Mouse (Mus musculus) ES-E14 (cell line): Measurements from ENCODE around the gene Tmem274. TPM values are rescaled to one million over a fixed set of nuclear protein-coding genes. Genes with fewer than 3 reads are reported as not detected.
"Not testable (repeated sequence)": the region's sequence is repeated elsewhere in the genome, so short reads cannot be mapped to it uniquely, and the experiment has no call there.

Experiments used
- DNase-seq: peaks from one replicate; pipeline ENCODE4 v3.0.0-alpha.2; 2013; ENCODE audit warnings: low read depth, low spot score
- H3K27ac ChIP-seq: 2 replicates; pipeline ENCODE4 v1.5.1; 2012; ENCODE audit warnings: low read depth, mild to moderate bottlenecking, low read length, moderate library complexity, mixed read lengths; ENCODE audit not compliant: poor library complexity, insufficient read depth, severe bottlenecking
- H3K36me3 ChIP-seq: 2 replicates; pipeline ENCODE4 v1.6.1; 2012; ENCODE audit warnings: mild to moderate bottlenecking, low read length, moderate library complexity, mixed read lengths; ENCODE audit not compliant: control insufficient read depth, poor library complexity, insufficient read depth, severe bottlenecking
- H3K4me1 ChIP-seq, 2 experiments: fragments of 150-350 bp in 1 of 2; sonication (generic) in 1 of 2; 2 replicates each; pipeline ENCODE4 v1.6.1; 2012; ENCODE audit warnings: low read length in 2 of 2, mild to moderate bottlenecking in 1 of 2, mixed read lengths in 1 of 2; ENCODE audit not compliant: control insufficient read depth in 2 of 2, insufficient read depth in 2 of 2, poor library complexity in 1 of 2
- H3K4me3 ChIP-seq, 2 experiments: fragments of 150-350 bp in 1 of 2; sonication (generic) in 1 of 2; 2 replicates each; pipeline ENCODE4 v1.5.1; 2012; ENCODE audit warnings: low read length in 2 of 2, low read depth in 1 of 2, mild to moderate bottlenecking in 1 of 2, mixed read lengths in 1 of 2; ENCODE audit not compliant: insufficient read depth in 1 of 2, poor library complexity in 1 of 2, severe bottlenecking in 1 of 2
- H3K9ac ChIP-seq: 2 replicates; pipeline ENCODE4 v1.6.1; 2012; ENCODE audit warnings: low read depth, mild to moderate bottlenecking, low read length, mixed read lengths; ENCODE audit not compliant: poor library complexity, insufficient read depth, severe bottlenecking
- H3K9me3 ChIP-seq: fragments of 150-350 bp; sonication (generic); 2 replicates; pipeline ENCODE4 v1.6.1; 2012; ENCODE audit warnings: low read depth, mild to moderate bottlenecking, low read length; ENCODE audit not compliant: control insufficient read depth, insufficient read depth
- CHD2 ChIP-seq: IDR thresholded peaks from 2 replicates; pipeline ENCODE4 v1.6.1; 2014; ENCODE audit warnings: mild to moderate bottlenecking, low read depth, low read length, inconsistent platforms
- HCFC1 ChIP-seq: IDR thresholded peaks from 2 replicates; pipeline ENCODE4 v1.6.1; 2012; ENCODE audit warnings: low read length, inconsistent platforms, borderline replicate concordance; ENCODE audit not compliant: insufficient read depth
- MAFK ChIP-seq: IDR thresholded peaks from 2 replicates; pipeline ENCODE4 v1.6.1; 2014; ENCODE audit warnings: mild to moderate bottlenecking, low read depth, low read length, inconsistent platforms; ENCODE audit not compliant: insufficient read depth
- ZC3H11A ChIP-seq: IDR thresholded peaks from 2 replicates; pipeline ENCODE4 v1.6.1; 2012; ENCODE audit warnings: low read depth, mild to moderate bottlenecking, inconsistent platforms, low read length, borderline replicate concordance
- ZNF384 ChIP-seq: IDR thresholded peaks from 2 replicates; pipeline ENCODE4 v1.6.1; 2012; ENCODE audit warnings: low read depth, low read length, inconsistent platforms
- in situ Hi-C, 2 experiments: fragments of 600-800 bp; cut with MboI; formaldehyde crosslinking; loops; one replicate each; pipeline ENCODE4 v1.15.1; 2025; ENCODE audit warnings: low sequenced_read_pairs in 2 of 2, inconsistent platforms in 1 of 2; ENCODE audit not compliant: unreplicated experiment in 2 of 2
- total RNA-seq: library from RNA; depleted of rRNA; stranded (reverse); fragments of 300-350 nt; gene quantifications from 2 replicates; pipeline ENCODE4 v1.2.3, GENCODE M21; 2012

The Tmem274 gene
- total RNA-seq, 1 experiment, result not detected

DNA sequence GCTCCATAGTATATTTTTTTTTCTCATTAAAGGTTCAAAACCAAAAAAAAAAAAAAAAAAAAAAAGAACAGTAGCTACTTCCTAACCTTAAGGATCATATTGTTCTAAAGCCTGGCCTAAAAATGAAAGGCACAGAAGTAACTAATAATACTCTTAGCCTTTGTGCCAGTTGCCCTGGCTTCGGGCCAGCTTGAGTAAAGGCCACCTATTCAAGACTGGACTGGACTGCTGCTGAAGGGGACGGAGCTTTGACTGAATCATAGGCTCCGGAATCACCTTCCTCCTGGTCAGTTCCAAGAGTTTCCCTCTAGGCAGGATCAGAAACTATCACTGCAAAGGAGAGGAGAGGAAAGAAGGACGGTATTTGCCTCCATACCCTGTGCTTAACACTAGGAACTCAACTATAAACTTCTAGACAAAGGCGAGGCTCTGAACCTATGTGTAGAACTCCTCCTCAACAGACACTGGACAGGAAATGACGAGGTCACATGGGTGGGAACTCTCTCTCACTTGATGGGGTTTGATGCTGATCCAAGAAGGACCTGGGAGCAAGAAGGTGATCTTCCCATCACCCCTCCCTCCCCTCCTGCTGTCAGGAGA is 19.2 kb upstream of the Tmem274 start:
- Histone ChIP-seq H3K9ac (no peak overlapping the region), H3K4me3 (no peak overlapping the region), H3K4me1 (peaks cover 0 to 6% of the 10 kb centered on the region in 2 experiments; a peak in 2 of 4 replicates), H3K36me3 (no peaks in the 10 kb centered on the region), H3K27ac (no peak overlapping the region), H3K9me3 (no peaks in the 10 kb centered on the region)
- no peak for DNase-seq
- no peak for TF ChIP-seq ZC3H11A
- in situ Hi-C loops, result no loop called here

DNA sequence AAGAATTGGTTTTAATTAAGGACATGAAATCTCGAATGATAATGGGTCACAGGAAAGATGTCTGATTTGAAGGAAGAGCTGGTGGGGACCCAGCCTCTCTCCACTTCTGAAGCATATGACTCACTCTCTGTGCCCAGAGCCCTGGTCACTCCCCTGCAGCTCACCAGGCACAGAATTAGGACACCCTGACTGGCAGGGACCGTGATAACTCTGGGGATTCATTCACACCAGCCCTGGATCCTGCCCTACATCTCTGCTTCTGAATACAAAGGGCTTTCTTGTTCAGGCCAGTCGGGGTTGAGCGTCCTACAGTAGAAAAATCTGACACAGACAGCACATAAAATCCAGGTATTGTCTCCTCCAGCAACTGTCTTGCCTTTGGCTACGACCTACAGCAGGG is 18.7 kb upstream of the Tmem274 start:
- in situ Hi-C loops, result no loop called here
- no peak overlapping the region for H3K9ac ChIP-seq
- no peaks in the 10 kb centered on the region for H3K36me3 ChIP-seq

DNA sequence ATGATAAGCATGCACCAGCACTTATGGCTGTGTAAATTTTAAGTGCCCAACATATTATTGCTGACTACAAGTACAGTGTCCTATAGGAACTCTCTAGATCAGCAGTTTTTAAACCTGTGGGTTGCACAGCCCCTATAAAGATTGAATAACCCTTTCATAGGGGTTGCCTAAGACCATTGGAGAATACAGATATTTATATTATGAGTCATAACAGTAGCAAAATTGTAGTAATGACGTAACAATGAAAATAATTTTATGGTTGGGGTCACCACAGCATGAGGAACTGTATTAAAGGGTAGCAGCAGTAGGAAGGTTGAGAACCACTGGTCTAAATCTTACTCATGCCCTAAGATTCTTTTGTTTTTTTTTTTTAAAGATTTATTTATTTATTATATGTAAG is 17.8 kb upstream of the Tmem274 start:
- no peak for DNase-seq
- in situ Hi-C loops, result no loop called here
- Histone ChIP-seq H3K4me3 (no peak overlapping the region), H3K4me1 (peaks cover 0 to 5% of the 10 kb centered on the region in 2 experiments; a peak in 2 of 4 replicates), H3K27ac (no peak overlapping the region), H3K9me3 (no peaks in the 10 kb centered on the region), H3K9ac (no peak overlapping the region), H3K36me3 (no peaks in the 10 kb centered on the region)
- TF ChIP-seq MAFK (no peak), CHD2 (no peak), ZC3H11A (no peak), ZNF384 (no peak), HCFC1 (no peak)

More for the DNA sequence above, 18.7 kb upstream of the Tmem274 start:
- Histone ChIP-seq H3K27ac (no peak overlapping the region), H3K4me3 (no peak overlapping the region), H3K4me1 (peaks cover 0 to 8% of the 10 kb centered on the region in 2 experiments; a peak in 2 of 4 replicates), H3K9me3 (no peaks in the 10 kb centered on the region)
- no peak for DNase-seq
- no peak for TF ChIP-seq HCFC1
- TF ChIP-seq ZC3H11A, result no peak

DNA sequence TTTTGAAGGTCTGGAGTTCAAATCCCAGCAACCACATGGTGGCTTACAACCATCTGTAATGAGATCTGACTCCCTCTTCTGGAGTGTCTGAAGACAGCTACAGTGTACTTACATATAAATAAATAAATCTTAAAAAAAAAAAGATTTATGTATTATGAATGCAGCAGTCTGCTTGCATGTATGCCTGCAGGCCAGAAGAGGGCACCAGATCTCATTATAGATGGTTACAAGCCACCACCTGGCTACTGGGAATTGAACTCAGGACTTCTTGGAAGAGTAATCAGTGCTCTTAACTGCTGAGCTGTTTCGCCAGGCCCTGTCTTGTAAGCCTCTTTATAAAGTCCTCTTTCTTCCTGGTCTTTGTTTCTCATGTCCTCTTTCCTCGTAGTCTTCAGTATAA is 16.7 kb upstream of the Tmem274 start:
- H3K9ac ChIP-seq, in situ Hi-C loops, H3K9me3 ChIP-seq, H3K36me3 ChIP-seq, H3K4me3 ChIP-seq, H3K27ac ChIP-seq, H3K4me1 ChIP-seq, DNase-seq: not testable (repeated sequence)

DNA sequence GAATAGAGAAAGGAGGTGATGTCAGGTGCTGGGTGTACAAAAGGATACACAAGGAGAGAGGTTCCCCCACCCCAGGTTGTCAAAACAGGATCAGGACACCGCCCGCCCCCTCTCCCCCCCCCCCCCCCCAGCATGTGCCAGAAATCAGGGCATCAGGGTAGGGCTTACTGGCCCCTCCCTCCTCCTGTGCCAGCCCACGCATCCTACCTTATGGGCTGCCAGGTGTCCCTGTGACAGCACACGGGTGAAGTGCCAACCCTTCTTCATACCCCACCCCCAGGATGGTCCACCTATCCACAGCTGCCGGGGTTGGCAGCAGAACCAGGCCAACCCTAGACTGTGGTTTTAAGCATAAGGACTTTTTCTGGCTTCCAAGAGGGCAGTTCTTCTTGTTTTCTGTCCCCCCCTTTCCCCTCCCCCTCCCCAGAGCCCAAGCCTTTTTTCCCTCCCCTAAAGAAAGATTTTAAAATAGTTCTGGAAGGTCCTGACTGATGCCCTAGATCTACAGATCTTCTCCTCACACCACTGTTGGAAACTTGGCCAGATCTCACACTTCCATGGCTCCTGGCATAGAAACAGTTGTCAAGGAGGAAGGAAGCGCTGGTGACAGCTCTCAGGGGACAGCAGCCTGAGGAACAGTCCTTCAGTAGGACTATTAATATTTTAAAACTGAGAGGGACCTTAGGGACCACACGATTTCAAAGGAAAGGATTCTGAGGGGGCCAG is 15.4 kb upstream of the Tmem274 start:
- in situ Hi-C loops, result no loop called here
- H3K4me3 ChIP-seq, result no peak overlapping the region
- TF ChIP-seq ZNF384 (no peak), HCFC1 (no peak), CHD2 (no peak), ZC3H11A (no peak), MAFK (no peak)
- H3K4me1 ChIP-seq, result peaks cover 0 to 8% of the 10 kb centered on the region in 2 experiments; a peak in 2 of 4 replicates
- DNase-seq, result no peak
- no peak overlapping the region for H3K9ac ChIP-seq
- H3K36me3 ChIP-seq, result no peaks in the 10 kb centered on the region
- no peak overlapping the region for H3K27ac ChIP-seq
- no peaks in the 10 kb centered on the region for H3K9me3 ChIP-seq
